In the genomic region with DNA sequence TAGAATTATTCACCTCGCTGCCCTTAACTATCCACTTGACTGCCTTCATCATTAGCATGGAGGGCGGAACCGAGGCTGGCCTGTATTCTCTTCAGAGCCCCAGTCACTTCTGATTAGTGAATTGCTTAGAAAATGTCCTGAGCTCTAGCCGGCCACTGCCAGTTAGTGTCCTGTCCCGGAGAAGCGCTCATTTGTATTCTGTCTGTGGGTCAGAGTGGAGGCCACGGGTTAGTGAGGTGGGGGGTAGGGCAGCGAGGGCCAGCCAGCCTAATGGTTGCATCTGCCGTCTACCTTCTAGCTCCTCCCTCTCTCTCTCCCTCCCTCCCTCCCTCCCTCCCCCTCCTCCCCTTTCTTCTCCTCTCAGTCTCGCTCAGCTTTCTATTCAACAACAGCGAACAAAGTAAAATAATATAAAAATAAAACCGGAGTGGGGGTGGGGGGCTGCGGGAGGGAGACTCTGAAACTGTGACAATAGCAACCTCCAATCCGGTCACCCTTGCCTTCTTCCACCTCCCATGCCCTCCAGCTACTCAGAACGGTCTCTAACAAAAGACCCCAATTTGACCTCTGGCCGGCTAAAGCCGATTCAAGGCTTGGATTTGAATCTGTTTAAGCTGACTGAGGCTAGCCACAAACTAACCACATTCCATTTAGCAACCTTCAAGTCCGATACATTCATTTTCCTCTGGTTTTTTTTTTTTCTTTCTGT, we compare ENCODE assay signal across 9 mouse cellular contexts.
A peak's percentile ranks its signal among the peaks of the same experiment; 100 is the strongest.
DNase-seq lines count a peak whose midpoint lies in the region; ATAC-seq lines count a peak whose summit lies in the region.
"Had no signal": no experiment of that assay in that cellular context is flagged by ENCODE, and none has a peak within 500 bp of the region (broad histone marks: within the 10 kb centered on the region; RNA-seq: fewer than 3 reads in every experiment).

No protein-coding gene starts in this region.

- under 1% methylated on average over 18 of the region's 18 CpGs for WGBS in forebrain, embryonic 10.5 days
- 1% methylated on average over 18 of the region's 18 CpGs for WGBS in neural tube, embryonic 14.5 days

- no peaks in the 10 kb centered on the region for H3K36me3 ChIP-seq in forebrain, embryonic 10.5 days (replicated peaks)
- no peaks in the 10 kb centered on the region for H3K36me3 ChIP-seq in neural tube, embryonic 14.5 days (ENCODE audit: control insufficient read depth, insufficient read depth, low read length)

- peaks cover 6% of the 10 kb centered on the region; the same call in 1 of the 2 replicates for H3K9me3 ChIP-seq in forebrain, embryonic 10.5 days
- no peaks in the 10 kb centered on the region for H3K9me3 ChIP-seq in neural tube, embryonic 14.5 days (ENCODE audit: control insufficient read depth, low read length)

- H3K4me3 ChIP-seq in brown adipose tissue, adult 24 weeks (ENCODE audit: insufficient read depth, low read depth, low read length): peak overlapping the region; percentile 50
- H3K4me3 ChIP-seq in forebrain, embryonic 10.5 days: peak overlapping the region; percentile 44
- peak overlapping the region; percentile 24 for H3K4me3 ChIP-seq in neural tube, embryonic 14.5 days (ENCODE audit: low read depth, low read length)
- H3K4me3 ChIP-seq: heart, adult 2 months had no signal

- no peak overlapping the region for H3K27ac ChIP-seq in brown adipose tissue, adult 24 weeks (replicated peaks; ENCODE audit: low read depth, low read length)
- H3K27ac ChIP-seq in forebrain, embryonic 10.5 days: peak overlapping the region; percentile 89
- no peak overlapping the region for H3K27ac ChIP-seq in neural tube, embryonic 14.5 days (ENCODE audit: low read depth, low read length)
- H3K27ac ChIP-seq: heart, adult 2 months had no signal

- peak; percentile 10 for DNase-seq in gastrocnemius, postnatal 10 days
- DNase-seq in gastrocnemius, postnatal 14 days: no peak
- DNase-seq in forebrain, embryonic 10.5 days (ENCODE audit: extremely low spot score, low spot score): peak; percentile 90
- DNase-seq in kidney, adult 11 months: peak; percentile 72
- DNase-seq in liver: peak; percentile 55
- DNase-seq in thymus, postnatal 25 days: no peak

- H3K27me3 ChIP-seq in forebrain, embryonic 10.5 days (ENCODE audit: poor library complexity, severe bottlenecking): no peaks in the 10 kb centered on the region
- H3K27me3 ChIP-seq in neural tube, embryonic 14.5 days (ENCODE audit: control insufficient read depth, insufficient read depth, low read length): no peaks in the 10 kb centered on the region

- no peaks in the 10 kb centered on the region for H3K4me1 ChIP-seq in brown adipose tissue, adult 24 weeks (ENCODE audit: control insufficient read depth, insufficient read depth, insufficient read length, low read length)
- H3K4me1 ChIP-seq in forebrain, embryonic 10.5 days: peaks cover 47% of the 10 kb centered on the region
- H3K4me1 ChIP-seq in neural tube, embryonic 14.5 days (ENCODE audit: control insufficient read depth, insufficient read depth, low read length): peaks cover 3% of the 10 kb centered on the region; the same call in 1 of the 2 replicates

- peak overlapping the region; percentile 37; the same call in 1 of the 2 replicates for H3K9ac ChIP-seq in neural tube, embryonic 14.5 days (replicated peaks; ENCODE audit: low read depth, low read length)

- peak; percentile 87 for ATAC-seq in neural tube, embryonic 14.5 days (ENCODE audit: low read depth)

- intact Hi-C loops in gastrocnemius, postnatal 14 days (cut with DNase I; ENCODE audit: low total_unique reads): no loop called here

- peak overlapping the region; percentile 56 for H3K4me2 ChIP-seq in neural tube, embryonic 14.5 days (ENCODE audit: low read depth, low read length)

Comparison
In these comparisons a context has a peak if more than half of its experiments do, and no peak if none do; other contexts are left out.
1. DNase-seq: peak in gastrocnemius, postnatal 10 days (single experiment), forebrain, embryonic 10.5 days (single experiment), kidney, adult 11 months (single experiment) and liver (single experiment); none in gastrocnemius, postnatal 14 days (single experiment) and thymus, postnatal 25 days (single experiment).
2. Peak in every context shown above with its lines, with median percentiles within 50 percentile points of each other: H3K4me3 ChIP-seq.